Mouse (Mus musculus): ENCODE data around the gene Smarcad1.

DNA sequence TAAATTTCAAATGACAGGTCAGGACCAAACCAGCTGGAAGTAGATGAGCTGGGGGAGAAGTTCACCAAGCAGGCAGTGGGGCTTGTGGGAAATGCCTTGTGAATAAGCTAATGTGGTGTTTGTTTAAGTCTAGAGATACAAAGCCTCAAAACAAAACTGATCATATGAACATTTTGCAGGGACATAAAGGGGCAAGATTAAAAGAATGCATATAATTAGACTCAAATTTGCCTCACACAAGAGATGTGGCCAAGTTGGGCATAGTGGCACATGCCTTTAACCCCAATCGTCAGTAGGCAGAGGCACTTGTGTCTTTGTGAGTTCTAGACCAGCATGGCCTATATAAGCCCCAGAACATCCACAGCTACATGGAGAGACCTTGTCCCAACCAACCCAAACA lies 99.9 kb downstream of the Smarcad1 start:
- TF ChIP-seq CTCF (IDR thresholded peaks at IDR 0.05; ENCODE audit: borderline replicate concordance, insufficient read depth, low read length) (no peak), POLR2A (IDR thresholded peaks at IDR 0.05; ENCODE audit: low read depth, low read length) (no peak)
